Mouse (Mus musculus) forebrain, embryonic 13.5 days (tissue): ENCODE measurements around the gene Gm29094. TPM values are rescaled to one million over a fixed set of nuclear protein-coding genes. Genes with fewer than 3 reads are reported as not detected.
"Not testable (repeated sequence)": the region's sequence is repeated elsewhere in the genome, so short reads cannot be mapped to it uniquely, and the experiment has no call there.

Experiments
- ATAC-seq: fragments of 200-750 bp; cut with Nextera tagmentation; 2 replicates; pipeline ENCODE4 v1.8.0; 2017
- H3K27ac ChIP-seq: fragments of 300-500 bp; sonication (generic); 2 replicates; pipeline ENCODE4 v1.5.1; 2015; ENCODE audit warnings: inconsistent platforms, mild to moderate bottlenecking, moderate library complexity
- H3K27me3 ChIP-seq: fragments of 300-500 bp; sonication (generic); 2 replicates; pipeline ENCODE4 v1.6.1; 2015; ENCODE audit warnings: mild to moderate bottlenecking, inconsistent platforms
- H3K36me3 ChIP-seq: fragments of 300-500 bp; sonication (generic); 2 replicates; pipeline ENCODE4 v1.6.1; 2015; ENCODE audit warnings: mild to moderate bottlenecking, inconsistent platforms; ENCODE audit not compliant: poor library complexity, severe bottlenecking
- H3K4me1 ChIP-seq: fragments of 300-500 bp; sonication (generic); 2 replicates; pipeline ENCODE4 v1.6.1; 2015; ENCODE audit warnings: inconsistent platforms
- H3K4me2 ChIP-seq: fragments of 300-500 bp; sonication (generic); 2 replicates; pipeline ENCODE4 v1.6.1; 2015; ENCODE audit warnings: inconsistent platforms, mild to moderate bottlenecking, moderate library complexity
- H3K4me3 ChIP-seq: fragments of 300-500 bp; sonication (generic); 2 replicates; pipeline ENCODE4 v1.5.1; 2015; ENCODE audit warnings: mild to moderate bottlenecking, inconsistent platforms
- H3K9ac ChIP-seq: fragments of 300-500 bp; sonication (generic); 2 replicates; pipeline ENCODE4 v1.6.1; 2015; ENCODE audit warnings: mild to moderate bottlenecking, inconsistent platforms
- H3K9me3 ChIP-seq: fragments of 300-500 bp; sonication (generic); replicated peaks from 2 replicates; pipeline ENCODE4 v1.6.1; 2016; ENCODE audit warnings: inconsistent platforms
- WGBS: fragments of 180-500 bp; shearing (Covaris S2); methylation state at CpG from one replicate; pipeline ENCODE4 v1.1.7; 2015; 5-methylcytosine and 5-hydroxymethylcytosine counted together
- polyA plus RNA-seq: library from polyadenylated mRNA; unstranded; fragments of >200 nt; fragmentation: Nextera tagmentation; extraction: Ambion mirVana; gene quantifications from 2 replicates; pipeline ENCODE4 v1.2.1, GENCODE M21; 2015

Gm29094 gene
- not detected in 2 replicates for polyA plus RNA-seq

DNA sequence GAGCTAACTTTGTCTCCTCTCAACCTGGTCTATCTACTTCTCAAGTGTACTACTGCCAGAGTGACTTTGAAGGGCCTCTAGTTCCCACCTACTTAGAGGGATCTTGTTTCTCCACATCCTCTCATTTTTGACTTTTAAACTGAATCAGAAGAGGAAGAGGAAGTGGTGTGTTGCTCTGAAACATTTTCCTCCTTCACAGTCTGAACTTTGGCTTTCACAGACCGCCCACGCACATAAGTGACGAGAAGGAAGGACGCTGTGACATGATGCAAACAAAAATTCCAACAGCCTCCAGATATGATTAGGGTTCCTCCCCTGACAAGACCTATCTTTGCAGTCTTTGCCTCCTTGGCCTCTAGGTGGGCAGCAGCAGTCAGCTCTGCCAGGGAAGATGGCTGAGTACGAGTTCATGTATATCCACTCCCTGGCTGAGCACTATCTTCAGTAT, at the start of gene Gm29094, which contains the start of gene Bcl2a1b:
Gene Gm29094, plus strand, starts transcription at position 411 of the 448 bp plus-strand sequence.
Gene Bcl2a1b, plus strand, starts transcription at position 241 of the 448 bp plus-strand sequence.
- H3K4me3 ChIP-seq, H3K27ac ChIP-seq, H3K4me2 ChIP-seq, H3K9ac ChIP-seq, H3K4me1 ChIP-seq, ATAC-seq, H3K9me3 ChIP-seq, H3K36me3 ChIP-seq, H3K27me3 ChIP-seq: not testable (repeated sequence)
- WGBS, result 87% methylated on average over 5 of the region's 5 CpGs

DNA sequence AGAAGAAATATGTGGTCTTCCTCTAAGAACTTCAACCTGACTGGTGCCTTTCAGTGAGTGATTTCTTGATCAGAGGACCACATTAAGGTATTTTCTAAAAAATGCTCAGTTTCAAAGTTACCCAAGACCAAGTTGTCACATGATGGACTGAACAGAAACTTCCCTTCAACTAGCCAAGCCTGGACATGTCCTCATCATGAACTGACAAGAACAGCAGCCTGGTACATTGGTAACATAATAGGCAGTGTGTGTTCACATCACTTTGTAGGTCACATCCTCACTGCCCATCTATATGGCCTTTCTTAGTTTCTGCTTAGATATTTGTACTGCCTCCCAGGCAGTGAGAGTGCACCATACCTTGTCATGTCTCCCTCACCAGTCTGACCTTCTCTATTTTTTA, 26.6 kb upstream of the Gm29094 start:
- not testable (repeated sequence) for H3K4me1 ChIP-seq, H3K27me3 ChIP-seq, H3K4me3 ChIP-seq, H3K9ac ChIP-seq, ATAC-seq, H3K4me2 ChIP-seq, H3K9me3 ChIP-seq, H3K36me3 ChIP-seq, H3K27ac ChIP-seq

DNA sequence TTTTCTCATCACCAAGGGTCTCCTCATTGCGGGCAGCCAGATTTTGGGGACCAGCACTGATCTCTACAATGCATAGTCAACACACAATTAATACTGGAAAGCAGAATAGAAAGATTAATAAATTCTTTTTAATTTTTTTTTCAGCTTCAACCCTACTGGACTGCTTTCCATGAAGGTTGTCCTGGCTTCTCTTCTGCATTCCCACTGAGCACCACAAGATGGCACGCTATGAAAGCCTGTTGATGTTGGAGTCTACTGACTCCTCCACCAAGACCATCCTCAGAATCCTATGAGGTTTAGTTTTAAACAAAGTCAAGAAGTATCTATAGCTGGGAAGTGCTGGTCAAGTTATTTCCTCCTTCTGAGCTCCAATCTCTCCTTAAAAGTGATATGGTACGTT, 20.3 kb upstream of the Gm29094 start:
- H3K36me3 ChIP-seq, H3K4me1 ChIP-seq, H3K9me3 ChIP-seq, H3K4me3 ChIP-seq, H3K27me3 ChIP-seq, H3K9ac ChIP-seq, H3K27ac ChIP-seq, H3K4me2 ChIP-seq, ATAC-seq: not testable (repeated sequence)
- WGBS, result 35% methylated on average over 2 of the region's 3 CpGs

DNA sequence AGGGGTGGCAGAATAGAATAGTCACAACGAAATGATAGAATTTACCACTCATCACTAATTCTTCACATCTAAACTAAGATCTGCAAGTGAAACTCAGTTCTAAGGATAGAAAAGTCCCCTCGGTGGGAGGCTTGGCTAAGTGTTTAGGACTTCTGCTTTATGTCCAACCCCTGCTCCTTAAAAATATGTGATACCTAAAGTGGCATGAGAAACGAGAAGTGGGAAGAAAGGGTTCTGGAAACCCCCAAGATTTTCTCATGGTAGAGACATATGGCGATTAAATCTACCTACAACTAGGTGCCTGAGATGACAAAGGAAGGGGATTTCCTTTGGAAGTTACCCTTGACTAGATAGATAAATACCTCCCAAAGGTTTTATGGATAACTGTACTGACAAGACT, 19.7 kb upstream of the Gm29094 start:
- not testable (repeated sequence) for H3K36me3 ChIP-seq, H3K4me3 ChIP-seq, H3K9ac ChIP-seq, H3K4me2 ChIP-seq, H3K27me3 ChIP-seq, H3K4me1 ChIP-seq, H3K9me3 ChIP-seq, H3K27ac ChIP-seq, ATAC-seq
- 72% methylated on average over 4 of the region's 4 CpGs for WGBS

DNA sequence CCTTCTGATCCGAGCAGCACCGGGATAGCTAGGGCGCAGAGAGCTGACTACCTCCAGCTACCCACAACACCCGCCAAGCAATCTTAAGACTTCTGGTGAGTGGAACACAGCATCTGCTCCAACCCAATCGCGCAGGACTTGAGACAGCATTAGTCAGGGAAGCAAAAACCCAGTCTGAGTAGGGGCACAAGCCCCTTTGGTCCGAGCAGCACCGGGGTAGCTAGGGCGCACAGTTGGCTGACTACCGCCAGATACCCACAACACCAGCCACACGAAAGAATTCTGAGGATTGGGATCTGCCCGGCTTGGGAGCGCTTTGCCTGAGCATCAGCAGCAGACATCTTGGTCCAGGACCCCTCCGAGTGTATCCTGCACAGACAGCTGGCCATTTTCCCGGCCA, 12.2 kb upstream of the Gm29094 start:
- ATAC-seq, H3K4me2 ChIP-seq, H3K9me3 ChIP-seq: not testable (repeated sequence)

DNA sequence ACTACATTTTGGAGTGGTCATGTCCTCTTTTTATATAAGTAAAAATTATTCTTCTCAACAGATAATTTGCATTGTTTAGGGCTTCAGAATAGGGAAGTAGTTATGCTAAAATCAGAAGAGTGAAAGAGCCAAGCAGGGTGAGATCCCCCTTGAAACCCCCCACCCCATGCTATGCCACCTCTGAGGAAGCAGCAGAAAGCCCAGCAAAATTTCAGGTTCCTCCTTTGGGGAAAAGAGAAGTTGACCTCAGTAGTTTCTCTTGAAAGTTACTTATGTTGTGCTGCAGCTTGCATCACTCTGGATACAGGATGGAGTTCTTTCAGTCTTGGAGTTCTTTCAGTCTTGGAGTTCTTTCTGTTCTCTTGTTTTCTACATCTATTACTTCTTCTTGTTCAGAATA, 3.7 kb upstream of the Gm29094 start:
- H3K9me3 ChIP-seq, H3K27me3 ChIP-seq, H3K4me3 ChIP-seq, H3K4me2 ChIP-seq, H3K36me3 ChIP-seq, H3K9ac ChIP-seq, H3K27ac ChIP-seq, ATAC-seq, H3K4me1 ChIP-seq: not testable (repeated sequence)

More for the DNA sequence above, 12.2 kb upstream of the Gm29094 start:
- not testable (repeated sequence) for H3K27me3 ChIP-seq, H3K4me3 ChIP-seq, H3K4me1 ChIP-seq, H3K27ac ChIP-seq, H3K9ac ChIP-seq, H3K36me3 ChIP-seq
- 81% methylated on average over 15 of the region's 15 CpGs for WGBS

DNA sequence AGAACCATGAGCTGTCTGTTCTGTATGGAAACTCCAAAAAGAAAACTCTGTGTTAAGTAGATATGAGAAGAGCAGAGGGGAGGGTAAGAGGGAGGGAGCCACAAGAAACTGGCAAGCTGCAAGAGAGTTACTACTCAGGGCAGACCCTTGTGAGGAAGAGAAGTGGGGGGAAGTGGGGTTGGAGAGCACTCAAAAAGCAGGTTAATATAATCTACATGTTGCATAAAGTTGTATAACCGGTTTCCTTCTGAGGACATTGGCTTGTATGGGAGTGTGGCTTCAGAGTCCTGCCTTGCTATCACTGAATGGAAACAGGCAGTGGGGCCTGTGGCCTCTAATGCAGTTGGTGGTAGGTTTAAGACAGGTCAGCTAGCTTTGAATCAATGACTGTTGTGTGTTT, 1.7 kb upstream of the Gm29094 start:
- H3K27ac ChIP-seq, H3K36me3 ChIP-seq, H3K9ac ChIP-seq, H3K4me2 ChIP-seq, H3K4me3 ChIP-seq, H3K4me1 ChIP-seq, H3K9me3 ChIP-seq, H3K27me3 ChIP-seq, ATAC-seq: not testable (repeated sequence)
- WGBS, result 64% methylated on average over 1 of the region's 1 CpGs

DNA sequence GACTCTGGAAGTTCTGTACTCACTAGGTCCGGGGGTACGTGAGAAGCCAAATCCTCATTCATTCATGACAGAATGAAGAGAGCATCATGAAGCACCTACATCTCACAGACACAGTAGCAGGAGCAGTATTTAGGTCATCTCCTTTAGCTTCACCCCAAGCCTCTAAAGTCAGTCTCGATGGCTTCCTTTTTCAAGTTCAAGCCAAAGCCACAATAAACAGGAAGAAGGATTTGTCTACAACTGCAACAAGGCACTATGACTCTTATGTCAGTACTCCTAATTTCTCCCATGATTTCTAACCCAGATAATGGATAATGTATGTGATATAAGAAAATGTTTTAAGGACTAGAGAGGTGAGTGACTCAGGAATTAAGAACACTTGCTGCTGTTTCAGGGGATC, 830 bp upstream of the Gm29094 start:
- H3K4me1 ChIP-seq, H3K27ac ChIP-seq, H3K9me3 ChIP-seq, H3K9ac ChIP-seq, ATAC-seq, H3K4me3 ChIP-seq, H3K27me3 ChIP-seq, H3K36me3 ChIP-seq, H3K4me2 ChIP-seq: not testable (repeated sequence)
- WGBS, result 93% methylated on average over 3 of the region's 3 CpGs

DNA sequence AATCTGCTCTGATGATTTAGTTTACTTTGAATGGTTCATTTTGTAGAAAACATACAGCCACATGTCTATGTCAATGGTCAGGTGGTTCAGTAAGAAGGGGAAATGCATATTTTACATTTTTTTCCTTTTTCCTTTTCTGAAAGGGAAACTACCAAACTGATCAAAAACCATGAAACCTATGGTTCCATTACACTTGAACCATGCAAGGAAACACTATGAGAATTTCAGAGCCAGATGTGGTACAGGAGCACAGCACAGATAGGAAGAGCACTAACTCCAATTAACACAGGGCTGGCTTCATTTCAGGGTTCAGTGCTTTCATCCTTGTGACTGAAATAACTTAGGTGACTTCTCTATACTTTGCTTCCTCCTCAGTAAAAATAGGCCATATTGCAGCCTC, 3.1 kb downstream of the Gm29094 start:
- H3K36me3 ChIP-seq, H3K4me2 ChIP-seq, H3K27me3 ChIP-seq, H3K9ac ChIP-seq, H3K4me1 ChIP-seq, H3K9me3 ChIP-seq, H3K4me3 ChIP-seq, ATAC-seq, H3K27ac ChIP-seq: not testable (repeated sequence)

DNA sequence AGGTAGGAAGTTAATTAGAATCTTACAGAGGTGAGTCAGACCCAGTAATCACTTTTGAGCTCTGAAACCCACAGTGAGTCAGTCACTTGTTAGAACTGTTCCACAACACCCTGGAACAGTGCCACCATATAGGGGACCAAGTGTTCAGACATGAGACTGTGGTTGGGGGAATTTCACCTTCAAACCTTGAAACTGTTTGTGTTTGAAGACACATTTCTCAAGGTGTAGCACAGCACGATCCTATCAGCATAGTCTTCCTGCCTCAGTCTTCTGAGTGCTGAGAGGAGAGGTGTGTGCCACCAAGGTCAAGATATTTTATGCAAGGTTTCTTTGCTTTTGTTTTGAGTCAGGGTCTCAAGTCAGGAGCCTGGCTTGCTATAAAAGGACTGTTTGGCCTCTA, 9.8 kb downstream of the Gm29094 start:
- not testable (repeated sequence) for H3K36me3 ChIP-seq, H3K4me1 ChIP-seq, H3K27me3 ChIP-seq, H3K4me2 ChIP-seq, H3K27ac ChIP-seq, H3K9ac ChIP-seq, H3K9me3 ChIP-seq, H3K4me3 ChIP-seq, ATAC-seq
- 72% methylated on average over 1 of the region's 1 CpGs for WGBS

DNA sequence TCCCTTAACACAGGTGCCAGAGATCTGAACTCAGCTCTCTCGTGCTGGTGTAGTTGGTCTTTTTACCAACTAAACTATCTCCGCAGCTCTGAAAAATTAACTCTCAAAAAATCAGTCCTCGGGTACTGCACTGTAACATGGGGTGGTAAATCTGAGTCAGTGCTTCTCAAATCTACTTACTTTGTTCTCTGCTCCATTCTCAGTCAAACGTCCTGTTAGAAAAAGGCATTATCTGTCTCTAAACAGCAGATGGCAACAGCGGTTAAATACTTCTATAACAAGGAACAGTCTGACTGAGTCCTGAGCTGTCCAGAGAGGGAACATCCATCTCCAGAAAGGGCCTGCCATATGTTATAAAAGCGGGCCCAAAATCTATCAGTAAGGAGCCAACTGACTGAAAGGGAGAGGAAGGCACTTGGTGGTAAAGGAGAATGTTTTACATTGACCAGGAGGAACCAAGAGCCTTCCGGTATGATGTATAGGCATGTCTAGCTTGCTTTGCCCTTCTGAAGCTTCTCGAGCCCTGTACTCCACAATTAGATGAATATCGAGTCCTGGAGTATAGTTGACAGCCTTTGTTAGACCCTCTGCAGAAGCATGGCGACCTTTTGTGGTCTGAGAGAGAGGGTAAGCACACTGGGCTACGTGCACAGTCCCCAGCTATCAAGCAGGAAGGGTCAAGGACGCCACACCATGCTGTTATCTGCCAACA, 11.3 kb downstream of the Gm29094 start, which contains the start of gene Mthfs:
Gene Mthfs, plus strand, starts transcription at position 324 of the 712 bp plus-strand sequence.
- WGBS, result 30% methylated on average over 9 of the region's 12 CpGs
- peak within 1 kb of the TSS; percentile 52 for H3K4me2 ChIP-seq
- not testable (repeated sequence) for H3K4me1 ChIP-seq, H3K9me3 ChIP-seq, H3K36me3 ChIP-seq, H3K27me3 ChIP-seq
- H3K4me3 ChIP-seq, result peak within 1 kb of the TSS; percentile 28
- H3K27ac ChIP-seq, result peak within 1 kb of the TSS; percentile 72
- ATAC-seq, result peak; percentile 58
- peak within 1 kb of the TSS; percentile 50 for H3K9ac ChIP-seq

DNA sequence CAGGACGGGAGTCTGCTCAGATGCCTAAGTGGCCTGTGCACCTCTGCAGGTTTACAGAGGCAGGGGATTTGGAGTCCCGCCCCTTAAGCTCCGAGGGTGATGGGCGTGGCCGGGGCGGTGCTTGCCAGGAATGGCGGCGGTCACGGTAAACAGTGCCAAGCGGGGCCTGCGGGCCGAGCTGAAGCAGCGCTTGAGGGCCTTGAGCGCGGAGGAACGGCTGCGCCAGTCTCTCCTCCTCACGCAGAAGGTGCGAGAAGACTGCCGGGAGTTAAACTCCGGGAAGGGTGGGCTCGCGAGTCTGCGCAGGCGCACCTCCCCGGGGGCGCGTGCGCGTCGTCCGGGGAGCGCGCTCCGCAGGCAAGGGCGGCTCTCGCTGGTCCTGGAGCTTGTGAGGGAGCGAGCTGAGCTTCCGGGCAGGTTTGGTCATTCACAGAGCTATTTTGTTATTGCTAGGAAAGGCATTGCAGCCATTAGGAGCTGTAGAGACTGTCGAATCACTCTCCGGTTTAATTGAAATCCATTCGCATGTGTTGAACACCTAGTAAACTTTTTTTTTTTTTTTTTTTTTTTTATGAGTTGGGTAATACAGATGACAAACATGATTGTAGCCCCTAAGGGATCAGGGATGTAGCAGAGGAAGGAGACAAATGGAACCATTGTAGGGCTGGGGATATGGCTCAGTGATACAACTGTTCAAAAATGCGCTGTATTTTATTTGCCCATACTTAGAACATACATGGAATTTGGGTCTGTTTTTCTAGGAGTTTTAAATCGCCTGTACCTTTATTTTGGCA, 12.1 kb downstream of the Gm29094 start:
- not testable (repeated sequence) for H3K9me3 ChIP-seq, H3K36me3 ChIP-seq, H3K4me1 ChIP-seq, H3K27me3 ChIP-seq
- peak; percentile 95 for ATAC-seq
- WGBS, result 4% methylated on average over 23 of the region's 44 CpGs
- peak overlapping the region; percentile 28 for H3K4me3 ChIP-seq
- peak overlapping the region; percentile 61; the same call in 1 of the 2 replicates for H3K27ac ChIP-seq
- H3K9ac ChIP-seq, result peak overlapping the region; percentile 37; the same call in 1 of the 2 replicates
- H3K4me2 ChIP-seq, result peak overlapping the region; percentile 51
